Mouse (Mus musculus) stomach, embryonic 14.5 days (tissue): Measurements from ENCODE around the gene Bod1l. TPM values are rescaled to one million over a fixed set of nuclear protein-coding genes. Genes with fewer than 3 reads are reported as not detected.

Experiments
- ATAC-seq: fragments of 200-750 bp; cut with Nextera tagmentation; 2 replicates; pipeline ENCODE4 v1.8.0; 2017; ENCODE audit warnings: low read depth, moderate TSS enrichment; ENCODE audit not compliant: insufficient number of reproducible peaks, insufficient read depth, low FRiP score
- H3K27ac ChIP-seq: fragments of 300-500 bp; sonication (generic); 2 replicates; pipeline ENCODE4 v1.5.1; 2014; ENCODE audit warnings: mild to moderate bottlenecking, low read length, moderate library complexity, mixed read lengths
- H3K27me3 ChIP-seq: fragments of 300-500 bp; sonication (generic); 2 replicates; pipeline ENCODE4 v1.6.1; 2014; ENCODE audit warnings: low read length, control low read depth, mixed read lengths; ENCODE audit not compliant: control insufficient read depth, insufficient read depth
- H3K36me3 ChIP-seq: fragments of 300-500 bp; sonication (generic); 2 replicates; pipeline ENCODE4 v1.6.1; 2014; ENCODE audit warnings: mild to moderate bottlenecking, control low read depth, low read length, moderate library complexity, mixed read lengths; ENCODE audit not compliant: control insufficient read depth, insufficient read depth
- H3K4me1 ChIP-seq: fragments of 300-500 bp; sonication (generic); 2 replicates; pipeline ENCODE4 v1.6.1; 2014; ENCODE audit warnings: low read length, control low read depth, mixed read lengths; ENCODE audit not compliant: control insufficient read depth, insufficient read depth
- H3K4me2 ChIP-seq: fragments of 300-500 bp; sonication (generic); replicated peaks from 2 replicates; pipeline ENCODE4 v1.6.1; 2014; ENCODE audit warnings: low read depth, low read length, control low read depth
- H3K4me3 ChIP-seq: fragments of 300-500 bp; sonication (generic); 2 replicates; pipeline ENCODE4 v1.5.1; 2014; ENCODE audit warnings: low read depth, low read length, control low read depth
- H3K9ac ChIP-seq: fragments of 300-500 bp; sonication (generic); replicated peaks from 2 replicates; pipeline ENCODE4 v1.6.1; 2014; ENCODE audit warnings: low read depth, mild to moderate bottlenecking, control low read depth, low read length, moderate library complexity, mixed read lengths
- H3K9me3 ChIP-seq: fragments of 300-500 bp; sonication (generic); 2 replicates; pipeline ENCODE4 v1.6.1; 2016; ENCODE audit warnings: low read depth, low read length, control low read depth; ENCODE audit not compliant: control insufficient read depth
- WGBS: fragments of 180-500 bp; shearing (Covaris S2); extraction: QIAGEN DNeasy Blood & Tissue Kit; methylation state at CpG from one replicate; pipeline ENCODE4 v1.1.7; 2014; 5-methylcytosine and 5-hydroxymethylcytosine counted together
- polyA plus RNA-seq: library from polyadenylated mRNA; unstranded; fragments of >200 nt; fragmentation: Nextera tagmentation; extraction: Ambion mirVana; gene quantifications from 2 replicates; pipeline ENCODE4 v1.2.1, GENCODE M21; 2014

The Bod1l gene
- polyA plus RNA-seq, 1 experiment from 2014 or later: 26.9 TPM

GRCm38 (mm10) chr5:41760071-41760470 lies 84.0 kb downstream of the Bod1l start:
- Histone ChIP-seq H3K27ac (no peak overlapping the region), H3K9ac (no peak overlapping the region), H3K4me1 (peaks cover 7% of the 10 kb centered on the region; the same call in 1 of the 2 replicates), H3K36me3 (no peaks in the 10 kb centered on the region), H3K4me3 (peak overlapping the region; percentile 5; the same call in 1 of the 2 replicates), H3K27me3 (peaks cover 55% of the 10 kb centered on the region), H3K4me2 (peak overlapping the region; percentile 11; the same call in 1 of the 2 replicates), H3K9me3 (no peaks in the 10 kb centered on the region)
- ATAC-seq: no peak
- WGBS: 17% methylated on average over 8 of the region's 8 CpGs

DNA sequence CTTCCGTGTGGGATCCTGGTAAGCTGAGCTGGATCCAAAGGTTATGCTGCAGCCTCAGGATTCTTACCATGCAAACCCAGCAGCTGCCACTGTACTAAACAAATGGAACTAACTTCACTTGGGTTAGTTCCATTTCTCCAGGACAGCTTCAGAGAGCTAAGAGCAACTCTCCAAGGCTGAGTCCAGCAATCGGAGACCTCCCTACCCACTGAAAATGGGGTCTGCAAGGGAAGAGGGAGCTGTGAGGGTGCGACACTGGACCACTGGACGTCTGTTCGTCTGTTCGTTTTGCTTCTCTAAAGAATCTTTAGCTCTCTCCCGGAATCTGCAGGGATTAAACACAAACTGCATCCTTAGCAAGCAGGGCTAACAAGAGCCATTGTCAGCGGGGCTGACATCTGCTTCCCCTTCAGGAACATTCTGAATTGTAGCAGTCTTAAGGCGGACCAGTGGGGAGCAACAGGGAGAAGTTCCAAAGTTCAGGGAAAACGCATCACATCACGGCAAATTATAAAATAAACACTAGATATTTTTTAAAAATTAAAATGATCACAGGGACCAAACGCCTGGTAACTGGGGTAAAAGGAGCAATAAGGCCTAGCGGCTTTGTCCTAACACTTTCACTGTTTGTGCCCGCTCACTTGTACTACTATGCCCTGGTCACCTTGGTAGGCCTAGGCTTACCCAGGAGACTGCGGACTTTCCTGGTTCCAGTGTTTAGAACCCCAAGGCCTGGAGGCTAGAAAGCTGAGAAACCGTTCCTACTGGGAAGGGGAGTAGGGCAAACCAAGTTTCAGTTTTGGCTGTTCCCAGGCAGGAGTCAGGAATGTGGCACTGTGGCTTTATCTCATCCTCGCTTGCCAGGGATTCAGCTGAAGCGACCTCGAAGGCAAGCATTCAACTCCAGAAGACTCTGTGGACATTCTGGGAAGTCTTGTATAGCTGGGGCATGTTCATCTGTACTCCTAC lies 85.2 kb downstream of the Bod1l start:
- Histone ChIP-seq H3K4me1 (peaks cover 7% of the 10 kb centered on the region; the same call in 1 of the 2 replicates), H3K9me3 (no peaks in the 10 kb centered on the region), H3K27me3 (peaks cover 59% of the 10 kb centered on the region), H3K27ac (no peak overlapping the region), H3K9ac (no peak overlapping the region), H3K4me2 (peak overlapping the region; percentile 30), H3K36me3 (no peaks in the 10 kb centered on the region), H3K4me3 (peak overlapping the region; percentile 3; the same call in 1 of the 2 replicates)
- no peak for ATAC-seq
- 28% methylated on average over 19 of the region's 19 CpGs for WGBS

- 31% methylated on average over 5 of the region's 5 CpGs for WGBS
- peaks cover 51% of the 10 kb centered on the region for H3K27me3 ChIP-seq
- no peak overlapping the region for H3K4me3 ChIP-seq
- no peak for ATAC-seq
- H3K4me2 ChIP-seq: no peak overlapping the region
- H3K36me3 ChIP-seq: no peaks in the 10 kb centered on the region
- H3K4me1 ChIP-seq: no peaks in the 10 kb centered on the region
- H3K9me3 ChIP-seq: no peaks in the 10 kb centered on the region
- no peak overlapping the region for H3K9ac ChIP-seq
- H3K27ac ChIP-seq: no peak overlapping the region
Measured at GRCm38 (mm10) chr5:41757338-41757737, 86.8 kb downstream of the Bod1l start.

DNA sequence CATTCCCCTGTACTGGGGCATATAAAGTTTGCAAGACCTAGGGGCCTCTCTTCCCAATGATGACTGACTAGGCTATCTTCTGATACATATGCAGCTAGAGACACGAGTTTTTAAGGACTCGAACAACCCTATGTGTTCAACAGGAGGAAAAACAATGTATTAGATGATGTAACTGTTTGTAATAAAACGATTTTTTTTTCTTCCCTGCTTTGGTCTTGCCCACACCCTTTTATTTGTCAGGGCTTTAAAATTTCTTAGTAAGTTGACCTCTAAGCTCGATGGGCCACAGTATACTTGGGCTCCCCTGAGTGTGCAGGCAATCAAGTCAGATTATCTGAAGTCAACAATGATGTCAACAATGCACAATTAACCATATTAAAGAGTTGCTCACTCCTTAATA lies 87.7 kb downstream of the Bod1l start:
- no peaks in the 10 kb centered on the region for H3K9me3 ChIP-seq
- no peaks in the 10 kb centered on the region for H3K36me3 ChIP-seq
- H3K4me1 ChIP-seq: no peaks in the 10 kb centered on the region
- H3K9ac ChIP-seq: no peak overlapping the region
- no peak for ATAC-seq
- WGBS: 16% methylated on average over 4 of the region's 4 CpGs
- H3K27me3 ChIP-seq: peaks cover 50% of the 10 kb centered on the region
- H3K4me2 ChIP-seq: no peak overlapping the region
- H3K27ac ChIP-seq: no peak overlapping the region
- no peak overlapping the region for H3K4me3 ChIP-seq

DNA sequence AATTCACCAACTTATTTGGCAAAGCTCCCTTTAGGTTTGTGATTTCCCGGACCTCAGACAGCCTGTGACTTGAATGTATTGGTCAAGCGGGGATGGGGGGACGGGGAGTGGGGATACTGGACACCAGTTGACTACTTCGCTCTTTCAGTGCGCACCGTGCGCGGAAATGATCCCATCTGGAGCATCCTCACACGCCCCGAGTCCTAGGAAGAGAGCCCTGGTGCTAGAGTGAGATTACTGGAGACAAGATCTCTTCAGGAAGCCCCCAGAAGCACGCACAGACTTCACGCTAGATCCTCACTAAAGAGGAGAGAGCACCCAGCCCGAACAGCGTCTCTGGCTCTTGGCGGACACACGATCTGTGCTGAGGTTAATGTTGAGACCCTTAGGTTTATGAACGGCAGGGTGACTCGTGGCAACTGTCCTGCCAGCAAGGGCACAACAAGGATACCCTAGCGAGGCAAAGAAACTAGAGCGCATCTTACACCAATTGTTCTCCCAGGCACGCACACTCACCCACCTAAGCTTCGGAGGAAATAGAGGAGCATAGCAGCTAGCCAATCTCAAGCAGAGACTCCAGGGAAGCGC lies 88.6 kb downstream of the Bod1l start:
- Histone ChIP-seq H3K4me3 (no peak overlapping the region; the same call in 1 of the 2 replicates), H3K27me3 (peaks cover 43% of the 10 kb centered on the region), H3K27ac (no peak overlapping the region; the same call in 1 of the 2 replicates), H3K4me2 (peak overlapping the region; percentile 22), H3K9me3 (no peaks in the 10 kb centered on the region), H3K9ac (no peak overlapping the region), H3K4me1 (no peaks in the 10 kb centered on the region), H3K36me3 (no peaks in the 10 kb centered on the region)
- WGBS: 2% methylated on average over 23 of the region's 23 CpGs
- ATAC-seq: no peak

DNA sequence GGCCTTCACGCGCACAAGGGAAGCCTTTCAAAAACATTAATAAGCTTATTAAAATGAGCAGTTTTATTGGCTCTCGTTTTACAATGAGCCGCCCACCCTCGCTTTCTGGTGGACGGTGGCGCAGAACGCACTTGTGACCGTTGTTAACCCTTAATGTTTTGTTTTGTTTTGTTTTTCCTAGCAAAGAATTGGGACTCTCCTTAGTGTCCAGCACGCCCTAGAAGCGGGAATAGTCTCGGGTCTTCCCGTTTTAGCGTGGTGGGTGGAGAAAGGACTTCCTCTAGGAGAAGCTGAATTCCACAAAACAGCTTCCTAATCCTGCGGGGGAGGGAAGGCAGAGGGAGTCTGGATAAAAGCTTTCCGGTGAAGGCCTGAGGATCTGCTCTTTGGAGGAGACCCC lies 89.3 kb downstream of the Bod1l start:
- Histone ChIP-seq H3K9me3 (no peaks in the 10 kb centered on the region), H3K27me3 (peaks cover 46% of the 10 kb centered on the region), H3K4me1 (no peaks in the 10 kb centered on the region), H3K27ac (no peak overlapping the region), H3K9ac (no peak overlapping the region), H3K36me3 (no peaks in the 10 kb centered on the region), H3K4me3 (peak overlapping the region; percentile 9; the same call in 1 of the 2 replicates), H3K4me2 (peak overlapping the region; percentile 22)
- ATAC-seq: no peak
- WGBS: 2% methylated on average over 16 of the region's 16 CpGs

DNA sequence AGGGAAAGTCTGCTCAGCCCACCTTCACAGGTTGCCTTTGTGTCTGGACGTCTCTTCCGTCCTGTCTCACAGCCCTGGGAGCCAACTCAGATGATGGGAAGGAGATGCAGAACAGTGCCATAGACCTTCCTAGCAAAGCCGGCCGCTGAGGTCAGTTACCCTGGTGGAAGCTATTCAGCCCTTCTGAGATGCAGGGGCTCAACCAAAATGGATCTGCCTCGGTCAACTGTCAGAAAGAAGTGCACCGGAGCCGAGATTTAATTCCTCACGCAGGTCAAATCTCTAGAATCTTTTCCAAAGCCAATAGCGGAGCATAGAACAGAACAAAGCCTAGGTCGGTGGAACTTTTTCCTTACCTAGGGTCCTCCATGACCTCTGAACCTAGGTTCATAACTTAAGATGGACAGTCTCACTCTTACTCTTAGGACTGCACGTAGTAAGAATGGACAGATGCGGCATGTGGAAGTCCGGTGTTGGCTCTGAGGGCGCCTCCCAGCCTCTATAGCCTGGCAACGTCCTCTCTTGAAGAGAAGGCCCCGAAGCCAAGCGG lies 89.8 kb downstream of the Bod1l start:
- Histone ChIP-seq H3K9ac (no peak overlapping the region), H3K4me1 (no peaks in the 10 kb centered on the region), H3K36me3 (no peaks in the 10 kb centered on the region), H3K9me3 (no peaks in the 10 kb centered on the region), H3K4me3 (peak overlapping the region; percentile 9; the same call in 1 of the 2 replicates), H3K27ac (no peak overlapping the region), H3K27me3 (peaks cover 49% of the 10 kb centered on the region), H3K4me2 (peak overlapping the region; percentile 22; the same call in 1 of the 2 replicates)
- WGBS: 9% methylated on average over 17 of the region's 17 CpGs
- no peak for ATAC-seq

DNA sequence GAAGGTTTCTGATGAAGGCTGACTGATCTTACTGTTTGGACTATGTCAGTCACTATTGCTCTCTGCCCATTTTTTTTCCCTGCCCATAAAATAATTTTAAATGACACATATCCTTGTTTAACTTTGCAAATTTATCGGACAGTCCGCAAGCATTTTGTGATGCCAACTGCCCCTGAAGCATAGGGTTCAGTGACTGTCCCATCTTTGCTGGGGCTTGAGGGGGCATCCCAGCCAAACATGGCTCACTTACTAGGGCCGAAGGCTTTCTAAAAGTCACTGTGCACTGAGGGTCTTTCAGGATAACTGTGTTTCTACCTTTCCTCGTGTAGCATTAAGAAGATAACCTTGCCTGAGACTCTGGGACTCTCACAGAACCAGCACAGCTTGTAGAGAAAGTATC lies 91.4 kb downstream of the Bod1l start:
- Histone ChIP-seq H3K27me3 (peaks cover 41% of the 10 kb centered on the region), H3K4me2 (no peak overlapping the region), H3K9ac (no peak overlapping the region), H3K4me1 (no peaks in the 10 kb centered on the region), H3K36me3 (no peaks in the 10 kb centered on the region), H3K9me3 (no peaks in the 10 kb centered on the region), H3K27ac (no peak overlapping the region), H3K4me3 (no peak overlapping the region)
- ATAC-seq: no peak
- 38% methylated on average over 4 of the region's 4 CpGs for WGBS
